Mouse (Mus musculus) ovary, postnatal 14 days (tissue): ENCODE data around the gene Hspa1a.
A peak's percentile ranks its signal among the peaks of the same experiment; 100 is the strongest.
"Not testable (repeated sequence)": the region's sequence is repeated elsewhere in the genome, so short reads cannot be mapped to it uniquely, and the experiment has no call there.

Experiments
- DNase-seq: peaks from one replicate; pipeline ENCODE4 v3.0.0; 2022; ENCODE audit warnings: low spot score

Gene Hspa1a

DNA sequence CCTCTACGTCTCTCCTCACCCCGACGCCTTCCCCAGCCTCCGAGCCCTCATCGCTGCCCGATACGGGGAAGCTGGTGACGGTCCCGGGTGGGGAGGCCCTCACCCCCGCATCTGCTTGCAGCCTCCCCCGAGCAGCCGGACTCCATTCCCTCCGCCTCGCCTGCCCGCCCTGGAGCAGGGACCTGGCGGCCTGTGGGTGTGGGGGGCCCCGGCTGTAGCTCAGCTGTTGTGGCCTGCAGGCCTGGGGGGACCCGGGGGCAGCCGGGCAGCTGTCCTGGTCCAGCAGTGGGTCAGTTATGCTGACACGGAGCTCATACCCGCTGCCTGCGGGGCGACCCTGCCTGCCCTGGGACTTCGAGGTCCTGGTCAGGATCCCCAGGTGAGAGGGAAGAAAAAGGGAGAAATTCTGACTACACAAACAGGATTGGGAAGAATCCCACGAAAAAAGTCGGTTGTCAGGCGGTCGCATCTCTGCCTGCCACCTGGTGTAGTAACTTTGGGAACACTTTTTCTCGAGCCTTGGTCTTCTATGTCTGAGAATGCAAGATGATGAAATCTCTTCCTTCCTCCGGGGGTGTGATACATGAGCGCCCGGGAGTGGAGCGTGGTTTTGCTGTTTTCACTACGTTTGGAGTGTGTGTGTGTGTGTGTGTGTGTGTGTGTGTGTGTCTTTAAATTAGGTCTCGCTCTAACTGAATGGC, 29.6 kb upstream of the Hspa1a start:
- DNase-seq = no peak

DNA sequence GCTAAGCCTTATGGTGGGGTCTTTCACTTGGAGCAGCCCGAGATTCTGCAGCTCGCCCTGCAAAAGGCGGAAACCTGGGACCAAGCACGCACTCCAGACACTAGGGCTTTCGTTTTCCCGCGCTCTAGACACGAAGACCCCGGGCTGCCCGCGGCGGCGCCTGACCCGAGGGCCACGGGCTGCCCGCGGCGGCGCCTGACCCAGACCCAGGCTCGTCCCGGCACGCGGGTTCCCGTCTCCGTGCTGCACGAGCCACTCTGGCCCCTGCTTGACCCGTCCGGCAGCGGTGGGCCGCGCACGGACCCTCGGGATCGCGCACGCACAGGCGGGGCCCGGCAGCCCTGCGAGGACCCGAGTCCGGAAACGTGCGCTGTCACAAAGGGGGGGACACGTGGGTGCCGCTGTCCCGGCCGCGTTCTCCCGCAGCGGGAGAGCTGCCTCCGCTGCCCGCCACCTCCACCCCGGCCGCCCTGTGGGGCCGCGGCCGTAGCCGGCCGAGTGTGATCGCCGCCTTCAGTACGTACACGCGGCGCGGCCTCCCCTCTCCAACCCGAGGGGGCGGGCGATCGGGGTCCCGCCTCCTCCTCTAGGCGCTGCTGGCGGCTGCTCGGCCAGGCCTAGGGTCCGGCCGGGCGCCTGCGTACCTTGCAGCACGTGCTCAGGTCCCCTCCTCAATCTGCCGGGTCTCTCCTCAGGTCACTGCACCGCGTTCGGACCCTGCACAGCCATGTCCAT, 28.9 kb upstream of the Hspa1a start, which contains the start of gene Vars:
Vars (plus strand) TSS at position 271 of the 735 bp plus-strand sequence.
- peak; percentile 89 for DNase-seq

DNA sequence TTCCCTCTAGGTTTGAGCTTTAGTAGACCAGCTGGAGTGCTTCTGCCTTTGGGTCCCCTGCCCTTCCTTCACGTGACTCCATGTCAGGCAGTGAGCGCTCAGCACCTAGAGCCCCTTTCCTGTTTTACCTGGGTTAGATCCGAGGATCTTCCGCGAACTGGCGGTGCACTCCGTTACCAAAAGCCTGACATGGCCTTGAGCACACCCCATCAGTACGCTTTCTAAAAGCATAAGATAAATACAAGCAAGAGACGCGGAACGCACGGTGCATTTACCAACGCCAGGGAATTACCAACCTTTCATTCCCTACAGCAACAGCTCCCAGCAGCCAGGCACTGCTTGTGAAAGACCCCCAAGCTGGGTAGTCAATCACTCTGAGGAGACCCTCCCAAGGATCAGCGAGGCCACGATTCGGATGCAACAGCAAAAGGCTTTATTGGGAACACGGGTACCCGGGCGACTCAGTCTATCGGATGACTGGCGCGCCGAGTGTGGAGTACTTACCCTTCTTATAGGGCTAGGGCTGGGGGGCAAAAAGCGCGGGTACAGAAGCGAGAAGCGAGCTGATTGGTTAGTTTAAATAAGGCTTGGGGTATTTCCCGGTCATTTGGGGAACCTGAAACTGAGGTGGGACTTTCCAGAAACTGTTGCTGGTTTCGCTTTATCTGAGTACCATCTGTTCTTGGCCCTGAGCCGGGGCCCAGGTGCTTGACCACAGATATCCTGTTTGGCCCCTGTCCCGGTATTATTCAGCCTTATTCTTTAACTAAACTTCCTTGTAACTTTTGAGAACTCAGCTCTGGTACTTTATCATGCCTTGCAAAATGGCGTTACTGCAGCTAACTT, 28.1 kb upstream of the Hspa1a start:
- DNase-seq = not testable (repeated sequence)

DNA sequence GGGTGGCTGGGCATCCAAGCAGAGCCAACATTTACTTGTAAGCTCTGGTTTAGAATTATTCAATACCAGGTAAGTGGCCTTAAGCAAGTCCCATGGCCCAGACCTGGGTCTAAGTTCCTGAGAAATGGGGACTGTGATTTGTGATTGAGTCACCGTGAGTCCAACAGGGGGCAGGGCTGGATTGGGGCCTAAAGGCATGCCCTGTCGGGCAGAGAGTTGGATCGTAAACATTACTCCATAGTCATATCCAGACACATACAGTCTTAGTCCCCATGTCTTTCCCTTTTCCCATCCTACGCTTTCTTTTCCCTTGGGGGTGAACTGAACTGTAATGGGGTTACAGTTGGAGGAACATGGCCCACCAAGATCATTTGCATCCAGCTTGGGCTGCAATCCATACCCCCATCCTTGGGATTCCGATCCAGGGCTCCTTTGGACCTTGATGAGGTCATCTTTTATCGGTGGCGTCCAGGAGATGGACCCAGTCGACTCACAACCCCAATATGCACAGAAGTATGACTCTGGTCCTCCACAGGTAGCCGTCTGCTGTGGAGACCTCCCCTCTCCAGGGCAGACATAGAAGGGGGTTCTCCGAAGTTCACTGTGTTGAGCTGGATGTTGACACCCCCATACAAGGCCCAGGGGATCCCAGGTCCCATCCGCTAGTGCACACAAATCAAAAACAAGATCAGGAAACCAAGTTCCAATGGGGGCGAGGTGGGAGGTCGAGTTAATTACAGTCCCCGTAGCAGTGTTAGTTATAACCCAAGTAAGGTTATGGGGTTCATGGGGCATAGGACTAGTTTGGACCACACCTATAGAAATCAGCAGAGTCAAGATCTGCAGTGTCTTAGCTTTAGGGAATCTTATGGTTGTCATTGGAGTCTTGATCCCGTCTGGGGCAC, 26.8 kb upstream of the Hspa1a start:
- DNase-seq = no peak

DNA sequence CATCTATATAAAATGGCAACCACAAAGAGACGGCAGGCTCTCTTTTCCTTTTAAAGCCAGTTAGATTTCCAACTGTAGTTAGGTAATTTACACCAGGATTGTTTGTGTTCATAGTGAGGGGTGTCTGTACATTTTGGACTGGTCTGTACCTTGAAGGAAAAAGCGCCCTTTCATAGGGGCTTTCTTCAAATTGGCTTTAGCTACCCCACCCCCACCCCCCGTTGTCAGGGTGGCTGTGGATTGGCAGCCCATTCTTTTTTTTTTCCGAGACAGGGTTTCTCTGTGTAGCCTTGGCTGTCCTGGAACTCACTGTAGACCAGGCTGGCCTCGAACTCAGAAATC, 25.2 kb upstream of the Hspa1a start:
- no peak for DNase-seq

DNA sequence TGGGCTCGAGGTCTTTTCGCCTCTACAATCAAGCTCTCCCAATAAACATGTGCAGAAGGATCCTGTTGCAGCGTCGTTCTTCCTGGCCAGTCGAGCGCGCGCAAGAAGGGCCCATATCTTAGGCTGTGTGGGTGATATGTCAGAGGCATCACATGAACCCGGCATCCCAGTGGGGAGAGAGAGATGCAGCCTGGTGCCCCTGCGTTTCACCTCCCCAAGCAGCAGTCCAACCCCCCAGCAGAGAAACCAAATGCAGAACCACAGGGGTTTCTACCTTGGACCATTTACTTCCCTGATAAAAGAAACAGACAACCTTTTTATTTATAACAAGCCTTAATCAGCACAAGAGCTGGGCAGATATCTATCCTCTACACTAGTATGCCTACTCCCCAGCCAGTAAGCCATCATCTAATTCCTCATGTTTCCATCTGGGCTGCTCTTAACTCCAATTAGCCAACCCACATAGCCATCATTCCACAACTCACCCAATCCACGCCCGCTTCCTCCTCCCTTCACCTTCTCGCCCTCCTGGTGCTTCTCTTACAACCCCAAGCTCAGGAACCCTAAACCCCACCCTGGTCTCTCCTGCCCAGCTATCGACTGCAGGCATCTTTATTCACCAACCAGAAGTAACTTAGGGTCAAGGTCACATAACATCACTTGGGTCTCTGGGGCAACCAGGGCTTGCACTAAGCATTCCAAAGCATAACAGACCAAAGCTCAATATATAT, 24.6 kb upstream of the Hspa1a start:
- no peak for DNase-seq

DNA sequence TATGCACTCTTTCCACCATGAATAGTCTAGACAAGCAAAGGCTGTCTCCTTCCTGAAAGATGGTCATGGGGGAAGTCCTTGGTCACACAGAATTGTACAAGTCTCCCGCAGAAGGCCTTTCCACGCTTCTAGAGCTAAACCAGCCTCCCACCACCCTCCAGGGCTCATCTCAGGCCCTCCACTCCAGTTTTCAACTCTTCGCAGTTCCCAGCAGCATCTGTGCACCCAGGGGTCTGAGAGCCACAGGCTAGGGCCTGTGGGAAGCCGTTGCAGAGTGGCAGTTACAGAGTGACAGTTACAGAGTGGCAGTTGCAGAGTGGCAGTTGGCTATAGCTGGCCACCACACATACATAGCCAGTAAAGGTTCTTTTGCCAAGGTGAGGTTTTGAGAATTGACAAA, 24.0 kb upstream of the Hspa1a start:
- DNase-seq = not testable (repeated sequence)

DNA sequence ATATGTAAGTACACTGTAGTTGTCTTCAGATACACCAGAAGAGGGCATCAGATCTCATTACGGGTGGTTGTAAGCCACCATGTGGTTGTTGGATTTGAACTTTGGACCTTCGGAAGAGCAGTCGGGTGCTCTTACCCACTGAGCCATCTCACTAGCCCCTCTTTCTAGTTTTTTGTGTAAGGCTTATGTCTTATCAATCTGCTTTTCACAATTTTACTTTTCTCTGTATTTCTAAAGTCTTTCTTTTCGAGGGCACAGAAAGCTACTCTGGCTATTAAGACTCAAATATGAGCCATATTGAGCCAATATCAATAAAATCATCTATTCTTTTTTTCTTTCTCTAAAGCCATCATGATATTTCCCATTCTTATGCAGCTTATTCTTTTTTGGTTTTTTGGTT, 23.2 kb upstream of the Hspa1a start:
- not testable (repeated sequence) for DNase-seq

DNA sequence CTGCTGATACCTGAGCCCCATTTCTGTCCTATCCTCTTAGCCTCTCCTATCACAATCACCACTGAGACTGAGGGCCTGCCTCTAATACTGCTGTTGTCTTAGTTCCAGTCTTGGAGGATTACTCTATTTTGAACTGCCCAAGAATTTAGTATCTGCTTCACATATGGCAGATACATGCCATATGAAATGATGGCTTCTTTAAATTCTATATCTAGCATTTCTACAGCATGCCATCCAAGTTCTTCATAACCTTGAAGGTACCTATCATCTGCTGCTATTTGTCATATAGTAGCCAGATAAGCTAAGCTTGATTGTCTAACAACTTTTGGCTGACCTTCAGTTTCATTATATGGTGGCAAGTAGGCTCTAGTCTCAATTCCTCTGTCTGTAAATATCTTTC, 22.8 kb upstream of the Hspa1a start:
- DNase-seq = no peak

DNA sequence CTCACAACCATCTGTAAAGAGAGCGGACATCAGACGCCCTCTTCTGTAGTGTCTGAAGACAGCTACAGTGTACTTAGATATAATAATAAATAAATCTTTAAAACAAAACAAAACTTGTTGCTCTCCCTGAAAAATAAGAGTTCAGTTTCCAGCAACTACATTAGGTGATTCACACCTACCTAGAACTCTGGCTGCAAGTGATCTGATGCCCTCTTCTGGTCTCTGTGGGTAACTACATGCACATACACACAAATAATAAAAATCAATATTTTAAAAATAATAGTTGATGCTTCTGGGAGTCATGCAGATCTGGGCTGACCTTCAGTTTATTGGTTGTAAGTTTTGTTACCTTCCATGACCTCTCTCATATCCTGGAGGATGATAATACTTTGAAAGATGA, 12.3 kb upstream of the Hspa1a start:
- DNase-seq = no peak

DNA sequence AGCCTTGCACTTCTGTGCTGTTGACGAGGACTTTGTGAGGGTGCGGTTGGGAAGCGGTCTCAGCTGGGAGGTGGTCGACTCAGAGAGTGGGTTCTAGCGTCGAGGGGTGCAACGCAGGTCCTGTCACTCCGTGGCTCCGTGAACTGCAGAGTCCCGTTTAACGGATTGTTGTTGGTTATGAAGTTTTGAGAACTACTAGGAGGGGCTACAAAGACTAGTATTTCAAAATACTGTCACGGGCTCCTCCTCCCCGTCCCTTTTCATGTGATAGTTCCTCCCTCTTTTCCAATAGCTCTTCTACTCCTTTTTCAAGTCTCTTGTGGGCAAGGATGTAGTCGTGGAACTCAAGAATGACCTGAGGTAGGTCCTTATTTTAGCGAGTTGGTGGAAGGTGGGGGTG, 10.4 kb upstream of the Hspa1a start:
- no peak for DNase-seq

DNA sequence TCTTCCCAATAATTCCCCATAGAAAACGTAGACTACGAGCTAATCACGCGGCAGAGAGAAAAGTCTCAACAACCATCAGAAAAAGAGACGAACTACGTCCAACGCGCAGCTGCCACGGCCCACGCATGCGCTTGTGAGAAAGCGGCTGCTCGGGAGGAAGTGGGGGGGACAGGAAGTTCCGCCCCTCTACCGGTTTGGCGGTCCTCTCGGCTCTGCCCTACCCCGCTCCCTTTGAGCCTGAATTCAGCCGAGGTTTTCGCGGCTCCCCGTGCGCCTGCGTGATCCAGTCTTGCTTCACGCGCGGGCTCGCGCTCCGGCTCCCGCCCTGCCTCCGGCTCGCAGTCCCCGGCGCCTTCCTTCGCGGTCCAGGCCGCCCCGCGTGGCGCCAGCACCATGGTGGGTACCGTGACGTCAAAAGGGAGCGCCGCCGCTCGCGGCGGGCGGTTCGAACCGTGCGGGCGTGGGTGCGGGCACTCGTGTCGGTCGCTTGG, 9.8 kb upstream of the Hspa1a start, which contains the start of gene Lsm2:
Lsm2 (plus strand) TSS at position 173 of the 491 bp plus-strand sequence.
- peak; percentile 82 for DNase-seq

DNA sequence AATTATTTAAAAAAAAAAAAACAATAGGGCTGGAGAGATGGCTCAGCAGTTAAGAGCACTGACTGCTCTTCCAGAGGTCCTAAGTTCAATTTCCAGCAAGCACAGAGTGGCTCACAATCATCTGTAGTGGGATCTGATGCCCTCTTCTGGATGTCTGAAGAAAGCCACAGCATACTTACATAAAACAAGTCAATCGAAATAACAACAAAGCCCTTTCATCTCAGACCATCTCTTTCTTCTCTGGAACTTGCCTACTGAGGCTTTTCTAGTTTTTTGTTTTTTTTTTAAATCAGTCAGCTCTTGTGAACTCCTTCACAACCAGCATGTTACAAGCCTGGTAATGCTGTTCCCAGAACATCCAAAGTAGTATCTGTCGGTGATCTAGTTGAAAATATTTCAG, 8.7 kb upstream of the Hspa1a start:
- no peak for DNase-seq

DNA sequence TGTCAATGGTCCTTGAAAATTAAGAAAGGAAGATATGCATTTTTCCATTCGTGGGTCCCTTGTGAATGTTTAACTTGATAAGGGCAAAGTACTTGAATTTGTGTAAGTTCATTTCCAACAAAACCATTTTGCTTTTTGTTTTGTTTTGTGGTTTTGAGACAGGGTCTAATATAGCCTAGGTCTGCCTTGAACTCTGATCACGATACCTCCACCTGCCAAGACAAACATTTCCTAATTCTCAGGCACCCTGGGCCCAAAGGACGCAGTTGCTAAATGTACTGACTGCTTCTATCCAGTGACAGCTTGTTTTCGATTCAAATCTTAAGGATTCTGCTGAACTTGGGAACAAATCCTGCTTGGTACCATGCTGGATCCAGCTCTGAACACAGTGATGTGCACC, 7.7 kb upstream of the Hspa1a start:
- DNase-seq = no peak

DNA sequence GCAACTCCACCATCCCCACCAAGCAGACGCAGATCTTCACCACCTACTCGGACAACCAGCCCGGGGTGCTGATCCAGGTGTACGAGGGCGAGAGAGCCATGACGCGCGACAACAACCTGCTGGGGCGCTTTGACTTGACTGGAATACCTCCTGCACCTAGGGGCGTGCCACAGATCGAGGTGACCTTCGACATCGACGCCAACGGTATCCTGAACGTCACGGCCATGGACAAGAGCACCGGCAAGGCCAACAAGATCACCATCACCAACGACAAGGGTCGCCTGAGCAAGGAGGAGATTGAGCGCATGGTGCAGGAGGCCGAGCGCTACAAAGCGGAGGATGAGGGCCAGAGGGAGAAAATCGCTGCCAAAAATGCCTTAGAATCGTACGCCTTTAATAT, 6.3 kb upstream of the Hspa1a start:
- DNase-seq = no peak

DNA sequence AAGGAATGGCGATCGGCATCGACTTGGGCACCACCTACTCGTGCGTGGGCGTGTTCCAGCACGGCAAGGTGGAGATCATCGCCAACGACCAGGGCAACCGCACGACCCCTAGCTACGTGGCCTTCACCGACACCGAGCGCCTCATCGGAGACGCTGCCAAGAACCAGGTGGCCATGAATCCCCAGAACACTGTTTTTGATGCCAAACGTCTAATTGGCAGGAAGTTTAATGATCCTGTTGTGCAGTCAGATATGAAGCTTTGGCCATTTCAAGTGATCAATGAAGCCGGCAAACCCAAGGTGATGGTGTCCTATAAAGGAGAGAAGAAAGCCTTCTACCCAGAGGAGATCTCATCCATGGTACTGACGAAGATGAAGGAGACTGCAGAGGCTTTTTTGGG, 5.0 kb upstream of the Hspa1a start:
- DNase-seq = no peak

DNA sequence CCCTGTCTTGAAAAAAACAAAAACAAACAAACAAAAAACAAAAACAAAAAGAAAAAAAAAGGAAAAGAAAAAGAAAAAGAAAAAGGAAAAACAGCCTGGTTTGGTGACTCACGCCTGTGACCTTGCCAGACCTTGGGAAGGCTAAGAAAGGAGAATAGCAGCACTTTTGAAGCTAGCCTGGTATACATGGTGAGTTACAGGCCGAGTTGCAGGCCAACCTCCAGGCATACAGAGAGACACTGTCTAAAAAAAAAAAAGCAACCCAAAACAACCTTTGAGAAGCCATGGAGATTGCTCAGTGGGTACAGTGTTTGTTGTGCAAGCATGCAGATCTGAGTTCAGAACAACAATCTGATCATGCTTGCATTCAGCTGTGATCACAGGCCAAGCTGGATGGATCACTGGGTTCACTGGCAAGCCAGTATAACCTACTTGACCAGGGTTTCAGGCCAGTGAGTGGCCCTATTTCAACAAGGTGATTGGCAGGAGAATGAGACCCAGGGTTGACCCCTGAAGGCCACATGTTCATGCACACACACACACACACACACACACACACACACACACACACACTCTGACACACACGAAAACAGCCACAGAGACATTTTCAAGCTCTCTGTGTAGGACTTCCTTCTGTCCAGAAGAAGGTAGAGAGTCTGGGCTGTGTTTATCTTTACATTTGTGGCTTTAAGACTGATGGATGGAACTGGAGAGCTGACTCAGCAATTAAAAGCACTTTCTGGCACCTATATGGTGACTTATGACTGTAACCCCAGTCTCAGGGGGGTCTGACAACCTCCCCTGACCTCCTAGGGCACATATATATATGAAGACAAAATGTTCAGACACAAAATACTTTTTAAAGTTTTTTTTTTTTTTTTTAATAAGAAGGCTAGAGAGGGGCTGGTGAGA, 3.9 kb upstream of the Hspa1a start:
- DNase-seq = no peak

DNA sequence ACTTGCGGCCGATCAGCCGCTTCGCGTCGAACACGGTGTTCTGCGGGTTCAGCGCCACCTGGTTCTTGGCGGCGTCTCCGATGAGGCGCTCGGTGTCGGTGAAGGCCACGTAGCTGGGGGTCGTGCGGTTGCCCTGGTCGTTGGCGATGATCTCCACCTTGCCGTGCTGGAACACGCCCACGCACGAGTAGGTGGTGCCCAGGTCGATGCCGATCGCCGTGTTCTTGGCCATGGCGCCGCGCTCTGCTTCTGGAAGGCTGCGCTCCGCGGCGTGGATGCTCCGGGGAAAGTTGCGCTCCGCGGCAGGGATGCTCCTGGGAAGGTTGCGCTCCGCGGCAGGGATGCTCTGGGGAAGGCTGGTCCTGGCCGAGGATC, 275 bp downstream of the Hspa1a start:
- DNase-seq = not testable (repeated sequence)

DNA sequence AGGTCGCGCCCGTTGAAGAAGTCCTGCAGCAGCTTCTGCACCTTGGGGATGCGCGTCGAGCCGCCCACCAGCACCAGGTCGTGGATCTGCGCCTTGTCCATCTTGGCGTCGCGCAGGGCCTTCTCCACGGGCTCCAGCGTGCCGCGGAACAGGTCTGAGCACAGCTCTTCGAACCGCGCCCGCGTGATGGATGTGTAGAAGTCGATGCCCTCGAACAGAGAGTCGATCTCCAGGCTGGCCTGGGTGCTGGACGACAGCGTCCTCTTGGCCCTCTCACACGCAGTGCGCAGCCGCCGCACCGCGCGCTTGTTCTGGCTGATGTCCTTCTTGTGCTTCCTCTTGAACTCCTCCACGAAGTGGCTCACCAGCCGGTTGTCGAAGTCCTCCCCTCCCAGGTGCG, 1.1 kb downstream of the Hspa1a start:
- DNase-seq = not testable (repeated sequence)

DNA sequence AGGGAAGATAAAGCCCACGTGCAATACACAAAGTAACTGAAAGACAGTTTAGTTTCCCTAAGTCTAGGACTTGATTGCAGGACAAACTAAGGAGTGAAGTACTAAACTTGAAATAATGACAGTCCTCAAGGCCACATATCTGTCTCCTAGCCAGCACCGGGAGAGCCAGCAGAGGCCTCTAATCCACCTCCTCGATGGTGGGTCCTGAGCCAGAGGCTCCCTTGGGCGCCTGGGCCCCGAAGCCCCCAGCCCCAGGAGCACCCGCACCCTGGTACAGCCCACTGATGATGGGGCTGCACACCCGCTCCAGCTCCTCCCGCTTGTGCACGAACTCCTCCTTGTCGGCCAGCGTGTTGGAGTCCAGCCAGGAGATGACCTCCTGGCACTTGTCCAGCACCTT, 2.1 kb downstream of the Hspa1a start, which contains the start of gene Gm20481:
Gm20481 (plus strand) TSS at position 91 of the 400 bp plus-strand sequence.
- not testable (repeated sequence) for DNase-seq
